Mouse (Mus musculus) forebrain, embryonic 11.5 days (tissue): ENCODE results near the gene Icmt. TPM values are rescaled to one million over a fixed set of nuclear protein-coding genes. Genes with fewer than 3 reads are reported as not detected.

ENCODE experiments used
- ATAC-seq: fragments of 200-750 bp; cut with Nextera tagmentation; replicated peaks from 2 replicates; pipeline ENCODE4 v1.8.0; 2017; ENCODE audit warnings: moderate TSS enrichment; ENCODE audit not compliant: low FRiP score
- DNase-seq: peaks from one replicate; pipeline ENCODE4 v3.0.0-alpha.2; 2017; ENCODE audit warnings: low spot score
- H3K27ac ChIP-seq: fragments of 300-500 bp; sonication (generic); 2 replicates; pipeline ENCODE4 v1.5.1; 2014; ENCODE audit warnings: low read depth, low read length
- H3K27me3 ChIP-seq: fragments of 300-500 bp; sonication (generic); 2 replicates; pipeline ENCODE4 v1.6.1; 2014; ENCODE audit warnings: mild to moderate bottlenecking, low read length, mixed read lengths; ENCODE audit not compliant: control insufficient read depth, insufficient read depth
- H3K36me3 ChIP-seq: fragments of 300-500 bp; sonication (generic); 2 replicates; pipeline ENCODE4 v1.6.1; 2014; ENCODE audit warnings: mild to moderate bottlenecking, low read length, moderate library complexity, mixed read lengths; ENCODE audit not compliant: control insufficient read depth, insufficient read depth
- H3K4me1 ChIP-seq: fragments of 300-500 bp; sonication (generic); replicated peaks from 2 replicates; pipeline ENCODE4 v1.6.1; 2014; ENCODE audit warnings: low read length, mixed read lengths; ENCODE audit not compliant: control insufficient read depth, insufficient read depth
- H3K4me2 ChIP-seq: fragments of 300-500 bp; sonication (generic); 2 replicates; pipeline ENCODE4 v1.6.1; 2014; ENCODE audit warnings: low read depth, mild to moderate bottlenecking, low read length, moderate library complexity, mixed read lengths; ENCODE audit not compliant: severe bottlenecking
- H3K4me3 ChIP-seq: fragments of 300-500 bp; sonication (generic); 2 replicates; pipeline ENCODE4 v1.5.1; 2014; ENCODE audit warnings: low read depth, low read length
- H3K9ac ChIP-seq: fragments of 300-500 bp; sonication (generic); 2 replicates; pipeline ENCODE4 v1.6.1; 2014; ENCODE audit warnings: low read length
- H3K9me3 ChIP-seq: fragments of 300-500 bp; sonication (generic); 2 replicates; pipeline ENCODE4 v1.6.1; 2016; ENCODE audit warnings: low read length, mixed read lengths; ENCODE audit not compliant: control insufficient read depth
- WGBS: fragments of 180-500 bp; shearing (Covaris S2); extraction: QIAGEN DNeasy Blood & Tissue Kit; methylation state at CpG from one replicate; pipeline ENCODE4 v1.1.7; 2014; 5-methylcytosine and 5-hydroxymethylcytosine counted together
- polyA plus RNA-seq: library from polyadenylated mRNA; unstranded; fragments of >200 nt; fragmentation: Nextera tagmentation; extraction: Ambion mirVana; gene quantifications from 2 replicates; pipeline ENCODE4 v1.2.1, GENCODE M21; 2014

Icmt gene
- polyA plus RNA-seq, 1 experiment from 2014 or later: 23.6 TPM

GRCm38 (mm10) chr4:152281601-152282000, 15.4 kb upstream of the Icmt start:
- WGBS: 47% methylated on average over 15 of the region's 15 CpGs
- no peaks in the 10 kb centered on the region for H3K9me3 ChIP-seq
- no peaks in the 10 kb centered on the region for H3K36me3 ChIP-seq
- no peak overlapping the region for H3K4me2 ChIP-seq
- no peak for DNase-seq
- H3K27me3 ChIP-seq: peaks cover 63% of the 10 kb centered on the region
- no peak for ATAC-seq
- H3K4me1 ChIP-seq: peaks cover 13% of the 10 kb centered on the region
- no peak overlapping the region for H3K4me3 ChIP-seq
- H3K9ac ChIP-seq: no peak overlapping the region
- no peak overlapping the region for H3K27ac ChIP-seq

GRCm38 (mm10) chr4:152282721-152283120, 14.3 kb upstream of the Icmt start:
- Histone ChIP-seq H3K36me3 (no peaks in the 10 kb centered on the region), H3K27me3 (peaks cover 74% of the 10 kb centered on the region), H3K4me3 (peak overlapping the region; percentile 19), H3K4me1 (peaks cover 13% of the 10 kb centered on the region), H3K9me3 (no peaks in the 10 kb centered on the region), H3K27ac (no peak overlapping the region), H3K4me2 (peak overlapping the region; percentile 48), H3K9ac (no peak overlapping the region; the same call in none of the 2 replicates)
- DNase-seq (no peak), ATAC-seq (no peak)
- WGBS: 15% methylated on average over 29 of the region's 34 CpGs

- H3K27me3 ChIP-seq: peaks cover 81% of the 10 kb centered on the region
- peak; percentile 85 for ATAC-seq
- H3K9me3 ChIP-seq: no peaks in the 10 kb centered on the region
- WGBS: 5% methylated on average over 61 of the region's 70 CpGs
- peak overlapping the region; percentile 48 for H3K4me2 ChIP-seq
- peak overlapping the region; percentile 19 for H3K4me3 ChIP-seq
- H3K36me3 ChIP-seq: no peaks in the 10 kb centered on the region
- H3K9ac ChIP-seq: no peak overlapping the region; the same call in none of the 2 replicates
- H3K27ac ChIP-seq: no peak overlapping the region
- H3K4me1 ChIP-seq: peaks cover 17% of the 10 kb centered on the region
- DNase-seq: peak; percentile 94
Measured at GRCm38 (mm10) chr4:152283186-152283950, 13.7 kb upstream of the Icmt start.

GRCm38 (mm10) chr4:152285505-152285904, 11.5 kb upstream of the Icmt start:
- H3K9ac ChIP-seq: no peak overlapping the region
- no peak overlapping the region for H3K4me3 ChIP-seq
- peaks cover 92% of the 10 kb centered on the region for H3K27me3 ChIP-seq
- H3K9me3 ChIP-seq: no peaks in the 10 kb centered on the region
- no peak for ATAC-seq
- no peaks in the 10 kb centered on the region for H3K36me3 ChIP-seq
- no peak overlapping the region for H3K27ac ChIP-seq
- H3K4me1 ChIP-seq: peaks cover 25% of the 10 kb centered on the region
- no peak overlapping the region for H3K4me2 ChIP-seq
- under 1% methylated on average over 10 of the region's 10 CpGs for WGBS
- DNase-seq: no peak

- peak overlapping the region; percentile 27 for H3K4me3 ChIP-seq
- peak overlapping the region; percentile 49 for H3K4me2 ChIP-seq
- DNase-seq (no peak), ATAC-seq (0 out of 2 replicates have a peak, but pooled peaks have one; percentile 17)
- no peak overlapping the region for H3K9ac ChIP-seq
- H3K9me3 ChIP-seq: no peaks in the 10 kb centered on the region
- H3K36me3 ChIP-seq: no peaks in the 10 kb centered on the region
- WGBS: 1% methylated on average over 32 of the region's 32 CpGs
- H3K27me3 ChIP-seq: peaks cover 92% of the 10 kb centered on the region
- no peak overlapping the region for H3K27ac ChIP-seq
- peaks cover 31% of the 10 kb centered on the region for H3K4me1 ChIP-seq
Measured at GRCm38 (mm10) chr4:152286183-152286582, 10.8 kb upstream of the Icmt start.

GRCm38 (mm10) chr4:152286887-152287286, 10.1 kb upstream of the Icmt start:
- peaks cover 92% of the 10 kb centered on the region for H3K27me3 ChIP-seq
- no peak overlapping the region for H3K9ac ChIP-seq
- H3K36me3 ChIP-seq: no peaks in the 10 kb centered on the region
- ATAC-seq (no peak), DNase-seq (peak; percentile 86)
- H3K4me1 ChIP-seq: peaks cover 34% of the 10 kb centered on the region
- no peaks in the 10 kb centered on the region for H3K9me3 ChIP-seq
- H3K27ac ChIP-seq: no peak overlapping the region
- 2% methylated on average over 26 of the region's 26 CpGs for WGBS
- H3K4me3 ChIP-seq: no peak overlapping the region
- peak overlapping the region; percentile 49; the same call in 1 of the 2 replicates for H3K4me2 ChIP-seq

- 10% methylated on average over 19 of the region's 19 CpGs for WGBS
- no peak overlapping the region for H3K27ac ChIP-seq
- no peak overlapping the region for H3K9ac ChIP-seq
- peaks cover 91% of the 10 kb centered on the region for H3K27me3 ChIP-seq
- H3K4me2 ChIP-seq: no peak overlapping the region; the same call in 1 of the 2 replicates
- ATAC-seq (no peak), DNase-seq (no peak)
- no peaks in the 10 kb centered on the region for H3K9me3 ChIP-seq
- no peak overlapping the region for H3K4me3 ChIP-seq
- peaks cover 34% of the 10 kb centered on the region for H3K4me1 ChIP-seq
- H3K36me3 ChIP-seq: no peaks in the 10 kb centered on the region
Measured at GRCm38 (mm10) chr4:152287317-152288120, 9.5 kb upstream of the Icmt start.

- ATAC-seq: no peak
- H3K27ac ChIP-seq: no peak overlapping the region
- H3K4me1 ChIP-seq: peaks cover 35% of the 10 kb centered on the region
- no peak overlapping the region for H3K4me2 ChIP-seq
- H3K27me3 ChIP-seq: peaks cover 90% of the 10 kb centered on the region
- no peak overlapping the region for H3K9ac ChIP-seq
- 35% methylated on average over 18 of the region's 18 CpGs for WGBS
- no peak overlapping the region for H3K4me3 ChIP-seq
- DNase-seq: no peak
- H3K36me3 ChIP-seq: no peaks in the 10 kb centered on the region
- H3K9me3 ChIP-seq: no peaks in the 10 kb centered on the region
Measured at GRCm38 (mm10) chr4:152288398-152288945, 8.6 kb upstream of the Icmt start.
